Mouse (Mus musculus) MN1 (cell line): ENCODE measurements around the gene Prox1.

Experiments
- DNase-seq: peaks from one replicate; pipeline ENCODE4 v3.0.0-alpha.2; 2016; ENCODE audit warnings: low spot score

Gene Prox1

DNA sequence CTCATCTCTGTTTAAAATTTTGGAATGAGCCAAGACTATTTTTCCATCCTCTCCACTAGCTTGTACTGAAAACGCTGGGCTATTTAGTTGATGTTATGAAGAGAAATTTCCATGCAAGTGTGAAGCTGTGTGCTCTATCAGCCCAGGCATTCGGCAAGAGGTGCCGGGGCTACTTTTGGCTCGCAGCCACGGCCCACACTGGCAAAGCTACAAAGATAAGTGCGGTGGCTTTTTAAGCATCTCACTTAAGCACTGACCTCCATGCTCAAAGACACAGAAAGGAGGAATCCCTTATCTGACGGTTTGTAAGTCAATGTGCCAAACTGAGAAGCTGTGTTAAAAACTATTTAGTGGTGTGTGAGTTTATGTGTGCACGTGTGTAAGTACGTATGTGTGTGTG is 26.9 kb downstream of the Prox1 start:
- no peak for DNase-seq

DNA sequence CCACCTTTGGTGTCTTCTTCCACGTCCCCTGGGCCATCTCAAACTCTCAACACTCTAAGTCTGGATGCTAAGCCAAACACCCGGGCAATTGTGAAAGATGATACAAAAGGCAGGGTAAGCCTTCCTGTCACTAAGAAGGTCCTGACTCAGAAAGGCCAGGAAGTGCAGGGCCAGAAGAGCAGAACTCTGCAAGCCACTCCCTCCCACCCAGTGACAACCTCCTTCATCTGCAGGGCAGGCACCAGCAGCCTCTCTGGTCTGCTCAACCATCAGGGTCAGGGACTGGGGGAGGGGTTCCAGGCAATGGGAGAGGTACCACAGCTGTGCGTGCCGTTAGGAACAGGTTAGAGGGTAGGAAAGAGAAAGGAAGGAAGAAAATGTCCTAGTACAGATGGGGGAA is 27.9 kb downstream of the Prox1 start:
- no peak for DNase-seq

DNA sequence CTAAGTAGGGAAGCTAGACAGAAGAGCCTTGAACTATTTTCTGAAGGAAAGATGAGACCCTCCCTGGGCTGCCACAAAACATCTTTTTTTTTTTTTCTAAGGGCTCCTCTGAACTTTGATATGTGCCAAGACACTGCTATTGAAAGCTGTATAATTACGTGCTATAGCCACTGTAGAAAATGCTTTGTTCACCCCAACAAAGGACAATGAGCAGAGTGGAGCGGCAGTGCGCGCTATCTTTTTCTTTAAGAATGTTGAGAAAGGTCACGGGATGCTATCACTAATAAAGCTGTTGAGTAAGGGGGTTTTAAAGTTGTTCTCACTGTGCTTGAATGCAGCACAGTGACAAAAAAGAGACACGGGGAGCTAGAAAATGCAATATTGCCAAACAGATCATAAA is 30.0 kb downstream of the Prox1 start:
- no peak for DNase-seq

DNA sequence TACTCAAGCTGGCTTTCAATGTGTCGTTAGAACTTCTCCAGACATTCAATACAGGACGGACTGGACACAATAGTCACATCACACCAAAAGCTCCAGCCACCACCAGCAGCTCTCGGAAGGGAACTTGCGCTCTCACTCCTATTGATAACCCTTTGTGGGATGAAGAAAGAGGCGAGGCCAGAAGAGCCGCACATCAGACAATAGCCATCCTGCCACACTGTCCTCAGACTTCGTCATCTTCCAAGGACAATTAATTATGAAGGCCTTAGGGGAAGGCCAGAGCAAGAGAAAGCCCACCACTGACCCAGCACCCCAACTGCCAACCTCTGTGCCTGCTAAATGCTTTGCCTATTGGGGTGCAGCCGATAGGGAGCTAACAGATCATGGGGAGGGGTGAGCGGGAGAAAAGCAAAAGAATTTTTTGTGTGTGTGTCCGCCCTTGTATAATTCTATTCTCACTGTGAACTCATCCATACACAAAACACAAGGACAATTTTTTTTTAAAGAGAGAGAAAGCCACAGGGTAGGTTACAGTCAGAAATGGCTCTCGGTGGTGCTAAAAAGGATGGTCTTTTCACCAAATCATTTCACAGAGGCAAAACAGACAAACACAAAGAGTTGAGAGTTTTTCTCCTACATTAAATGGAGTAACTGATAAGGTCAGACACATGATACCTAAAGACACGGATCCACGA is 30.7 kb downstream of the Prox1 start:
- no peak for DNase-seq

DNA sequence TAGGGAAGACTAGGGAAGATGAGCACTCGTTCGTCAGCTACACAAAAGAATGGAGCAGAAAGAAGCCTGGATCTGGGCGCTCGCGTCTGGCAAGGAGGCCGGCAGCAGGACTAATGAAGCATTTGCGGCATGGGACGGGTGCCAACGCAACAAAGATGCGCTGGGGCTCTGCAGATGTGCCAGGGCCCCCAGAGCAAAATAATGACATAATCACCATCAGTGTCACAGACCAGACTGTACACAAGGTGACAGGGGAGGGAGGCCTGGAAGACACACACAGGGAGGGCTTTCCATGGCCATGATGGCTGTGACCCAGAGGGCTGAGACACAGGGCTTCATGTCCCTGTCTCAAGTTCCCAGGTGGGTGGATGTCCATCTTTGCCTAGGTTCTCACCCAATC is 32.6 kb downstream of the Prox1 start:
- DNase-seq = no peak

DNA sequence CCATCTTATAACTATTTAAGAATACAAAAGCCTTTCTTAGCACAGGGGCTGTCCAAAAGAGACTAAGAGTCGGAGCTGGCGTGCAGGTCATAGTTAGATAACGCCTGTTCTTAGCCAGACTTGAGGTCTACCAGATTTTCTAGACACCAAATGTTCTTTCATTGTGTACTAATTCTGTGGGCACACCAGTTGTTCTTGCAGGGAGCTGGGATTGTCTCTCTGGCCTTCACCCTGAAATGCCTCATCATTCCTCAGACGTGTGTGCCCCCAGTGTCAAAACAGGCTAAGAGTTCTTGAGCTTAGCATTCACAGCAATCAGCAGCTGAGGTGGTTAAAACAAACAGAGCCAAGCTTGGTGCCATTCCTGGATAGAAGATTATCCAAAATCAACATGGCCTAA is 37.6 kb downstream of the Prox1 start:
- no peak for DNase-seq

DNA sequence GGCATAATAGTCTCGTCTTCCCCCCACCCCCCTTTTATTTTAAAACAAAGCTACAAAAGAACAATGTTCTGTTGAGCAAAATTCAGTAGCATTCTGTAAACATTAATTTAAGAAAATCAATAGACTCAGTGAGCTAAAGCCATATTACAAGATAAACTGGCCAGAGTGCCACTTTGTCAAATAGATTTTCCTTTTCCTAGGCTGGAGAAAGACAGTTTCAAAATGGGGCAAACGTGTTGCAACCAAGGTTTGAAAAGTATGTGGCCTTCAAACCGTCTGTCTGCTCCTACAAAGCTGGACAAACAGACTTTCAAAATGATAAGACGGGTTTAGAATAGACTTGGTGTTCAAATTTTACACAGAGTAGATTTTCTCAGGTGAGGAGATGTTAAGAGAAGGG is 39.6 kb downstream of the Prox1 start:
- DNase-seq = no peak

DNA sequence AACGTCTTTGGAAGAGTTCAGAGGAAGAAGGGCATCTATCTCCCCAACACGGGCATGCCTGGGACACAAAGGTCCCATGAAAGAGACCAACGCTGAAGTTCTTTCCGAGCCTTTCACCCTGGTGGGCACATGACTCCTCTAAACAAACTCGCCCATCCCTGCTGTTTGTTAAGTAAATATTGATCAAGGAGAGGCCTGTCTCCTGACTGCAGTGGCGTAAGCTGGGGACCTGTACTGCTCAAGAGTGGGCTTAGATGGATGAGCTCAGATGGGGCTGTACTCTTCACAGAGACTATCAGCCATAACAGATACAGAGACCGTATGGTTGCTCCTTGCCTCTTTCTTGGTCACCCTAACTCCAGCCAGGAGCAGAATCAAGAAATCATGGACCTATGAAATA is 41.0 kb downstream of the Prox1 start:
- DNase-seq = no peak

DNA sequence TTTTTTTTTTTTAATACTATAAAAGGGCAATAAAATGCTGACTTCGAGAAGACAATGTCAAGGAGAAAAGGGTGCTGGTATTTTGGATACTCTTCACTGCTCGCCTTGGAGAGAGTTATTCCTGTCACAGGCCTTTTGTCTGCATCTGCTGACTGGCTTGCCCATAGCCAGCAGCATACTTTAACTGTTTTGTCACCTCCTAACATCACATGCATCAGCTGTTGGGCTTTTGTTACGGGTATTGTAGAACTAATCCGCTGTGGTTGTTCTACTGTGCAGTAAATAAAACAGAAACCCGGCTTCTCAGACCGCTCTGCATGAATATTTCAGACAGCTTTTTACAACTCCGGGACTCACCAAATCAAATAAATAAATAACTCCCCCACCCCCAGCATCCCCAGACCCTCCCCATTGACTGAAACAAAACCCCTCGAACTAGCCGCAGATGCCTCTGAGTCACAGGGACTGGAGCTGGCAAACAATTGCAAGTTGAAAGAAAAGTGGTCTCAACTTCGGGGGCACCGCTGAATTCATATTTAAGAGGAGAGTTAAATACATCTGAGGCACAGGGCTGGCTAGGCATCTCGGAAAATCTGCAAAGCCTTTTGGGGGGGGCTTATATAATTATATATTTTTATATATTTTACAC is 41.7 kb downstream of the Prox1 start:
- DNase-seq = no peak

DNA sequence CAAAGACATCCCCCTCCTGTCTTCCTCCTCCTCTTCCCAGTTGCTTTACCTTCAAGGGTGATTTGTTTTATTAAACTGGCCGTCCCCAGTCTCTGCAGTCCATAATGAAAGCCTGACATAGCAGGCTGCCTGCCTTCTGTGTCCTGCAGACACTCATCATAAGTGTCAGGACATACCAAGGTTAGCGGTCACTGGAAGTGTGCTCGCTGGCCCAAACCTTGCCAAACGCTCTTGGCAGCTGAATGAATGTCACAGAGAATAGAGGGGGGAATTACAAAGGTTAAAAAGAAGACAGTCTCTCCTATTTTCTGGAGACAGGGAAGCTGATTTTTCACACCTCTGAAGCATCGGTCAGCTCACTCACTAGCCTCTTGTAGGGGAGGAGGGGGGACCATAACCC is 42.6 kb downstream of the Prox1 start:
- DNase-seq = no peak

DNA sequence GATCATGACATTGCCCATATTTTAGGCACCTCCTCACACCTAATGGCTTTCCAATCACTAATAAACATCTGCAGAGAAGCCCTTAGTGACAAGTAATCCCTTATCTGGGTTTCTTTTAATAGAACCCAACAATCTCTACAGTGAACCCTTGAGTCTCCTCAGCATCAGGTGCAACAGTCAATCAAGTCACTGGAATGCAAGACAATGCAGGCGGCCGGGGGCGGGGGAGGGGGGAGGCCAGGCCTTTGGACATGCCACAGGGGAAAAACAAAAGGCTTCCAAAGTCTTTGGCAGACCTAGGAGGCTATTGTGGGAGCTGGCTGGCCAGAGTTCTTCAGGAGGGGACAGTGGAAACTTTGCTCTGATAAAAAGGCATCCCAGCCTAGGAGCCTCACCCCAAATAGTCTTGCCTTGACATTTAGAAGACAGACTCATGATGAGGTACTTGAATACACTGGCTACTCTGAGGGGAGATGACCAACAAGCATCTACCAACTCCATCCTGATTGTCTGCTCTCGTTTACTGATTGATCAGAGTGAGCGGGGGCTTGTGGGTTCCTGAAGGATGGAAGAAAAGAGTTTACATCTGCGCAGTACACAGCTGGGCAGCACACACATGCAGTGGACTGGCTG is 43.2 kb downstream of the Prox1 start:
- DNase-seq = no peak

DNA sequence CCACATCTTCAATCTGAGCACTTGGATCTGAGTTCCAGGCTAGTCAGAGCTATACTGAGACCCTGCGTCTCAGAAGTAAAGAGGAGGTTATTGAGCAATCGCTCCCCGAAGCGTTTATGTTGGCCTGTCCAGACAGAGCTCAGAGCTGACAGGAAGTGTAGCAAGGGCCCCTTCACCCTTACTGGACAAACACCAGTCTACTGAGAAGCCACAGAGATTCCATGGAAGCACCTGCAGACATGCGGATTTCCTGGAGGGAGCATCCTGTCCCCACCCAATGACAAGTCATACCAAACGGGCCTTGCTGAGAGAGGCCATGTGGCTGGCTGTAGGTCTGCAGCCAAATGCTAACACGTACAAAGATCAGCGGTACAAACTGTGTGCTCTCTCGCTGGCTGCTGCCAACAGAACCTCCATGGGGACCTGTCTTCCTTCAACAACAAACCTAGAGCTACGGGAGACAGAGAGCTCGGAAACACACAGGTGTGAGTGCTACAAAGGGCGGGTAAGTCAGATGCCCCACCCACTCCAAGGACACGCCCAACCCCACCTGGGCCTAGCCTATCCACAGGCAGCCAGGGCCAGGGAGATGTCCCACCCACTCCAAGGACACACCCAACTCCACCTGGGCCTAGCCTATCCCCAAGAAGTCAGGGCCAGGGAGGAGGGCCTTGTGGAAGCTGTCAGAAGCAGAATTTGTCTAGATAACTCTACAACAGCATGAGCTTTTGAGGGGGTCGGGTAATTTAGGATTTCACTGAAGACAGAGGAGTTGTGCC is 45.4 kb downstream of the Prox1 start:
- DNase-seq = no peak

DNA sequence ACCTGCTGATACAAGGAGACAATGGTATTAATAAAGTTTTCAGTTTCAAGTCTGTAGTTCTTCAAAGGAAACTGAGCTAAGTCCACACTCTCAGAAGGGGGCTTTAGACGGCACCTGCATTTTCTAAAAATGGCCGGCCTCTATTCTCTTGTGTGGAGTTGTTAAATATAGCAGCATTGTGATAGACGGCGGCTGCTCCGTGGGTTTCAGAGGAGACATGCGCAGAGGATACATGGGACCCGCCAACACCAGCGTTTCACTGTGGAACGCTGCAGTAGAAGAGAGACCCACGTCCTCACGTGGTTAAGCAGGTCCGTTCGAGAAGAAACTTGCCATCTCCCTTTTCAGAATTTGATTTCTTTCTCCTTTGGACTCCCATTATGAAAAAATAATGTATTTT is 47.1 kb downstream of the Prox1 start:
- no peak for DNase-seq

DNA sequence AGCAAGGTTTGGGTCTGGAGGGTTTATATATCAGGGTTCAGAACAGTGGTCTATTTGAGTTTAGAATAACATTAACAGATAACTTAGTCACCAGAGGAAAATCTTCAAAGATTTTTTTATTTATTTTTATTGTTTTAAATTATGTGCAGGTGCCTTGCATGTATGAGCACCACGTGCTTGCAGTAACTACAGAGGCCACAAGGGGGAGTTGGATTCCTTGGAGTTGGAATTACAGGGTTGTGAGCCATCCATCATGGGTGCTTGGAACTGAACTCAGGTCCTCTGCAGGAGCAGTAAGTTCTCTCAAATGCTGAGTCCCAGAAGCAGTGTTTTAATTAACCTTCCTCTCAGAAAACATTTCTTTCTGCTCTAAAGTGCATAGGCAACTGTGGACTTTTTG is 54.5 kb downstream of the Prox1 start:
- no peak for DNase-seq

DNA sequence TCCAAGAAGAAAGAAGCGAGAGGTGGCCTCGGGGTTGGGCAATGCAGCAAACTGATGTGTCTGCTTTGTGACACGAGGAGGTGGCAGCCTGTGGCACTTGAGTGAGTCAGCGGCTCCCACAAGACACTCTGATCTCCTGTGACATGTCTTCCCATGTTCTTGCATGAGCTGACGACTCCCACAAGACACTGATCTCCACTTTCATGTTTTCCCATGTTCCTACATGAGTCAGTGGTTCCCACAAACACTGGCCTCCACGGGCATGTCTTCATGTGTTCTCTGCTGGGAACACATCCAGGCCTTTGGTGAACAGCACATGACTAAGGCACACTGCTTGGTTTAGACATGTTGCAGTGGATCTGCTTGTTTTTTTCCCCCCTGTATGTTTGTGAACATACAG is 58.8 kb downstream of the Prox1 start:
- DNase-seq = no peak

DNA sequence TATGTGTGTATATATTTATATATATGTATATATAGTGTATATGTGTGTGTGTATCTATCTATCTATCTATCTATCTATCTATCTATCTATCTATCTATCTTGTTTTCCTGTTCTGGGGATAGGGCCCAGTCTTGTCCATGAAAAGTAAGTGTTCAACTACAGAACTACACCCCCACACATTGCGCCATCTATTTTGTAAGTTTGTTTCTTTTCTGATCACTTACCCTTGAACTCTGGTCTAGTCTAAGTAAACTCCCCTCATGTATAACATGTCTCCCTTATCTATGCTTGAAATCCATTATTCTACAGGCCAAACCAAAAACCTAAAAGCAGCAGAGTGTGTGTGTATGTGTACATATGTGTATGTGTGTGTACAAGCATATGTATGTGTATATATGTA is 62.9 kb downstream of the Prox1 start:
- DNase-seq = no peak

DNA sequence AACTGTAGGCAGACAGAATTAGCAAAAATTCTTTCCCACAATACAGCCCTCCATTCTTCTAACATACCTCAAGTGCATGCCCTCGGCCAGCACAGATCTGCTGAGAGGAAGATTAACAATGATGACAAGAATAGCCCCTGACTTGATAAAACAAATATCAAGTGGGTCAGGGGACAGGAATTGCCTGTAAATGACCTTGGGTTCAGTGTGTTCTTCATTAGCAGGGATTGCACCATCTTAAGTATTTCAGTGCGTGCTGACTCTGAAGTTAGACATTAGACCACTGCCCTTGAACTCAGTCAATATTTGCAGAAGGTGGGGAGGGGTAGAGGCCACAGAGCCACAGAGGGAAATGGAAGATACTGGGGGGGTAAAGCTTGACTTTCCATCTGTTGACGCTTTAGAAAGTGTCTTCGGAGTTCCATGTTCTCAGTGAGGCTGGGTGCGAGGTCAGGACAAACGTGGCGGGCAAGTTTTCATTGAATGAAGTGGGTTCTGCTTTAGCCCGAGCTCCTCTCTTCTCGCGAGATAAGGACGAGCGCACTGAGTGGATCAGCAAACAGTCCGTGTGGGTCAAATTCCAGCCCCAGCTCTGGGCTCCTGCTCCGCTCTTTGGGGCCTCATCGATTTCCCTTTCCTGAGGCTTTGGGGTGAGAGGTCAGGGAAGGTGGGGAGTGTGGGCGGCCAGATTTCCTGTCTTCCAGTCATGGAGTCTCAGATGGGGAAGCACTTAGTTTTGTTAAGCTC is 63.7 kb downstream of the Prox1 start:
- DNase-seq = no peak

DNA sequence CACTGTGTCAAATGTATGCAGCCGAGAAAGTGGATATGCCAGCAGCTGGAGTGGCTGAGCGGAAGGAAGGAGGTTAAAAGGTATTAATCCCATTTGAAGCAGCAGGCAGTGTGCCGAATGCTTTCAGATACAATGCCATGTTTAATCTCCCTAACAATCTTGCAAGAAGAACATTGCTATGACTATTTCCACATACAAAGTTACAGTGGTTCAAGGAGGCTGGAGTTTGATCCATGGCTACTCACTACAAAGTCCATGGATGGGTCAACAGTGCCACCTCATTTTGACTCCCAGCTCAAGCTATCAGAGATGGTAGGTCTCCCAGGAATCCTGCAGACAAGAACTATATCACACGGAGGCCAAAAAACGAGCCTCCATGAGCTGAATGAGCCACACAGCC is 64.5 kb downstream of the Prox1 start:
- no peak for DNase-seq

DNA sequence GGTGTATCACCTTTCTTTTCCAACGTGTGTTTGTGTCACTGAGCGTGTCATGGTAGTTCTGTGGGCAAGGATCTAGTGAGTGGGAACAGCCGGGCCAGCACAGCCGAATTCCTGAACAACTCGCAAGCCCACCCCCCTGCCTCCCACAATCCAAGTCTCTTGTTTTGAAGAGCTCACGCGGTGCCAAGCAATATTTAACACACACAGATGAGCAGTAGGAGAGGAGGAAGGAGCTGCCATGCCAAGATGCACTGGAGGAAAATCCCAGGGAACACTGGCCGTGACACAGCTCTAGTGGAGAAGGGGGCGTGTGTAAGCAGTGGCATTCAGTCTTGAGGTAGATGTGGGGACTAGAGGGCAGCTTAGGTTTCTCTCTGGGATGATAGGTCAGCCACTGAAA is 77.2 kb downstream of the Prox1 start:
- no peak for DNase-seq

DNA sequence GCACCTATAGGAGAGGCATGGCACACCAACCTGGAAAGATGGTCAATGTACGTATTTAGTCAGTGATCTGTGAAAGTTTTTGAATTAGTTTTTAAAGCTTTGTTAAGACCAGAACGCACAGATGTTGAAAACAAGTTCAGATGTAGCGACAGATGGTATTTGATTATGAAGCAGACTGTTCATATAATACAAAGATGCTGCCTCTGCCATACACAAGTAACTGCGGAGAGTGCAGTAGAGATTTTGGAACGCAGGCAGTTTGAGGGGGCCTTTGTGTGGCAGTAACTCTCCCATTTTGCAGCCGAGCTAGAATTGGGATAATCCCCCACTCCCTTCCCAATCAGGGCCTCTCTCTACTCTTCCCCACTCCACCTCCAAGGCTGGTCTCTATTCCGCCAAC is 78.4 kb downstream of the Prox1 start:
- no peak for DNase-seq

DNA sequence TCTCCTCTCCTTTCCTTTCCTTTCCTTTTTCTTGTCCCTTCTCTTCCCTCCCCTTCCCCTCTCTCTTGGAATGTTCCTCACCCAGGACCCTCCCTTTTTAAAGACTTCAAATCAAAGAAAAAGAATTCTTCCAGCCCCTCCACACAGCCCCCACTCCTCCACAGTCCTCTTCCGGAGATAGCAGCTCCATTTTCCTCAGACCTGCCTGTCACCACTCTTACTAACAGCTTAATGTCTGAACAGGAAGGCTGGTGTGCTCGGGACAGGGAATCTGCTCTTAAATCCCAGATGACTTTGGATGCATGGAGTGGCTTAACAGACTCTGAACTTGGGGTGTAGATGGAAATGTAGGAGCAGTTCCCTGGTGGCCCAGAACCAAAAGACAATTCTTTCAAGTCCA is 81.6 kb downstream of the Prox1 start:
- DNase-seq = no peak

DNA sequence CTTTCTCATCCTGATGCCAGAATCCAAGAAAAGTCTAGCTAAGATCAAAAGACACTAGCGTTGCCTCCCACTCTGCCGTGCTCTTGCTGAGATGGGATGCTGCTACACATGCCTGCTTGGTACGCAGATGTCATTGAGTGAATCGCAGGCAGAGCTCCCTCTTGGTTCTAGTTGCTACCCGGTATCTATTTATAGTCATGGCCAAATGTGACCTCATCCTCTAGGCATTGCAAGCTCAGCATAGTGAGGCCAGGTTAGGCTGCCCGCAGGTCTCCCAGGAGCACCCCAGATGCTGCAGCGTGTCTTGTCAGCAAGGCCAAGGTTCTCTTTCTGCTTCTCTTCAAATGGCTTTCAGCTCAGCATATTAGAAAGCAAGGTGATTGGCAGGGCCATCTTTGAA is 84.8 kb downstream of the Prox1 start:
- no peak for DNase-seq
